Mouse (Mus musculus): Measurements from ENCODE around the gene Thy1. TPM values are rescaled to one million over a fixed set of nuclear protein-coding genes. Genes with fewer than 3 reads are reported as not detected.

Gene Thy1
- polyA plus RNA-seq (2012; ENCODE audit: insufficient read depth, insufficient read length, low replicate concordance, missing spikeins): 767 and 807 TPM in 2 replicates

- 1% methylated on average over 30 of the region's 30 CpGs for WGBS
- TF ChIP-seq CTCF (IDR thresholded peaks at IDR 0.05; ENCODE audit: insufficient read depth, low read depth, low read length): no peak
- peak; percentile 41; the same call in 1 of the 2 replicates for TF ChIP-seq POLR2A (IDR thresholded peaks at IDR 0.05; ENCODE audit: insufficient read depth, low read depth, low read length)
- Histone ChIP-seq H3K27ac (ENCODE audit: insufficient read depth, low read depth, low read length) (peak within 1 kb of the TSS; percentile 72), H3K4me3 (ENCODE audit: insufficient read depth, low read depth, low read length) (peak within 1 kb of the TSS; percentile 76), H3K4me1 (ENCODE audit: control insufficient read depth, insufficient read depth, low read length) (peaks cover 29% of the 10 kb centered on the region)
Measured at GRCm38 (mm10) chr9:44042836-44043707, at the start of gene Thy1. TSS of gene Thy1 (plus strand) at chr9:44043384.

GRCm38 (mm10) chr9:43997681-43998080 is 45.5 kb upstream of the Thy1 start:
- Histone ChIP-seq H3K4me3 (ENCODE audit: insufficient read depth, low read depth, low read length) (no peak overlapping the region), H3K27ac (ENCODE audit: insufficient read depth, low read depth, low read length) (no peak overlapping the region), H3K4me1 (ENCODE audit: control insufficient read depth, insufficient read depth, low read length) (no peaks in the 10 kb centered on the region)
- TF ChIP-seq POLR2A (IDR thresholded peaks at IDR 0.05; ENCODE audit: insufficient read depth, low read depth, low read length) (no peak), CTCF (IDR thresholded peaks at IDR 0.05; ENCODE audit: insufficient read depth, low read depth, low read length) (no peak)
- WGBS: 87% methylated on average over 2 of the region's 2 CpGs

GRCm38 (mm10) chr9:43998851-43999250 is 44.3 kb upstream of the Thy1 start:
- no peak for TF ChIP-seq POLR2A (IDR thresholded peaks at IDR 0.05; ENCODE audit: insufficient read depth, low read depth, low read length)
- no peak for TF ChIP-seq CTCF (IDR thresholded peaks at IDR 0.05; ENCODE audit: insufficient read depth, low read depth, low read length)
- Histone ChIP-seq H3K4me1 (ENCODE audit: control insufficient read depth, insufficient read depth, low read length) (no peaks in the 10 kb centered on the region), H3K4me3 (ENCODE audit: insufficient read depth, low read depth, low read length) (no peak overlapping the region), H3K27ac (ENCODE audit: insufficient read depth, low read depth, low read length) (no peak overlapping the region)
- WGBS: 75% methylated on average over 4 of the region's 4 CpGs

GRCm38 (mm10) chr9:44004362-44004761 is 38.8 kb upstream of the Thy1 start:
- TF ChIP-seq CTCF (IDR thresholded peaks at IDR 0.05; ENCODE audit: insufficient read depth, low read depth, low read length) (no peak), POLR2A (IDR thresholded peaks at IDR 0.05; ENCODE audit: insufficient read depth, low read depth, low read length) (no peak)
- peaks cover 2% of the 10 kb centered on the region; the same call in 1 of the 2 replicates for H3K4me1 ChIP-seq (ENCODE audit: control insufficient read depth, insufficient read depth, low read length)
- H3K4me3 ChIP-seq (ENCODE audit: insufficient read depth, low read depth, low read length): no peak overlapping the region
- no peak overlapping the region for H3K27ac ChIP-seq (ENCODE audit: insufficient read depth, low read depth, low read length)
- 54% methylated on average over 3 of the region's 3 CpGs for WGBS

GRCm38 (mm10) chr9:44005305-44005704 is 37.9 kb upstream of the Thy1 start:
- 93% methylated on average over 3 of the region's 3 CpGs for WGBS
- Histone ChIP-seq H3K27ac (ENCODE audit: insufficient read depth, low read depth, low read length) (no peak overlapping the region), H3K4me3 (ENCODE audit: insufficient read depth, low read depth, low read length) (no peak overlapping the region), H3K4me1 (ENCODE audit: control insufficient read depth, insufficient read depth, low read length) (peaks cover 2% of the 10 kb centered on the region; the same call in 1 of the 2 replicates)
- TF ChIP-seq POLR2A (IDR thresholded peaks at IDR 0.05; ENCODE audit: insufficient read depth, low read depth, low read length): no peak
- TF ChIP-seq CTCF (IDR thresholded peaks at IDR 0.05; ENCODE audit: insufficient read depth, low read depth, low read length): no peak

- TF ChIP-seq CTCF (IDR thresholded peaks at IDR 0.05; ENCODE audit: insufficient read depth, low read depth, low read length): no peak
- TF ChIP-seq POLR2A (IDR thresholded peaks at IDR 0.05; ENCODE audit: insufficient read depth, low read depth, low read length): no peak
- Histone ChIP-seq H3K4me3 (ENCODE audit: insufficient read depth, low read depth, low read length) (no peak overlapping the region), H3K4me1 (ENCODE audit: control insufficient read depth, insufficient read depth, low read length) (peaks cover 2% of the 10 kb centered on the region; the same call in 1 of the 2 replicates), H3K27ac (ENCODE audit: insufficient read depth, low read depth, low read length) (no peak overlapping the region)
- 76% methylated on average over 2 of the region's 2 CpGs for WGBS
Measured at GRCm38 (mm10) chr9:44007323-44007722, 35.9 kb upstream of the Thy1 start.

GRCm38 (mm10) chr9:44007991-44008390 is 35.2 kb upstream of the Thy1 start:
- WGBS: 42% methylated on average over 3 of the region's 3 CpGs
- no peak for TF ChIP-seq POLR2A (IDR thresholded peaks at IDR 0.05; ENCODE audit: insufficient read depth, low read depth, low read length)
- no peak for TF ChIP-seq CTCF (IDR thresholded peaks at IDR 0.05; ENCODE audit: insufficient read depth, low read depth, low read length)
- Histone ChIP-seq H3K27ac (ENCODE audit: insufficient read depth, low read depth, low read length) (no peak overlapping the region), H3K4me1 (ENCODE audit: control insufficient read depth, insufficient read depth, low read length) (peaks cover 6% of the 10 kb centered on the region), H3K4me3 (ENCODE audit: insufficient read depth, low read depth, low read length) (no peak overlapping the region)

- WGBS: 79% methylated on average over 3 of the region's 3 CpGs
- no peak overlapping the region for H3K27ac ChIP-seq (ENCODE audit: insufficient read depth, low read depth, low read length)
- peaks cover 11% of the 10 kb centered on the region for H3K4me1 ChIP-seq (ENCODE audit: control insufficient read depth, insufficient read depth, low read length)
- H3K4me3 ChIP-seq (ENCODE audit: insufficient read depth, low read depth, low read length): no peak overlapping the region
- TF ChIP-seq POLR2A (IDR thresholded peaks at IDR 0.05; ENCODE audit: insufficient read depth, low read depth, low read length) (no peak), CTCF (IDR thresholded peaks at IDR 0.05; ENCODE audit: insufficient read depth, low read depth, low read length) (no peak)
Measured at GRCm38 (mm10) chr9:44010900-44011299, 32.3 kb upstream of the Thy1 start.

GRCm38 (mm10) chr9:44011668-44012067 is 31.5 kb upstream of the Thy1 start:
- WGBS: 90% methylated on average over 5 of the region's 5 CpGs
- Histone ChIP-seq H3K27ac (ENCODE audit: insufficient read depth, low read depth, low read length) (no peak overlapping the region), H3K4me3 (ENCODE audit: insufficient read depth, low read depth, low read length) (no peak overlapping the region), H3K4me1 (ENCODE audit: control insufficient read depth, insufficient read depth, low read length) (peaks cover 11% of the 10 kb centered on the region)
- no peak for TF ChIP-seq CTCF (IDR thresholded peaks at IDR 0.05; ENCODE audit: insufficient read depth, low read depth, low read length)
- TF ChIP-seq POLR2A (IDR thresholded peaks at IDR 0.05; ENCODE audit: insufficient read depth, low read depth, low read length): no peak

Measured in olfactory bulb, adult 2 months (tissue).